Mouse (Mus musculus): ENCODE measurements around the gene Stard3nl. TPM values are rescaled to one million over a fixed set of nuclear protein-coding genes. Genes with fewer than 3 reads are reported as not detected.

Stard3nl gene
- total and polyA plus RNA-seq, 3 experiments = 2.3 to 17.0 (median 11.7) TPM

DNA sequence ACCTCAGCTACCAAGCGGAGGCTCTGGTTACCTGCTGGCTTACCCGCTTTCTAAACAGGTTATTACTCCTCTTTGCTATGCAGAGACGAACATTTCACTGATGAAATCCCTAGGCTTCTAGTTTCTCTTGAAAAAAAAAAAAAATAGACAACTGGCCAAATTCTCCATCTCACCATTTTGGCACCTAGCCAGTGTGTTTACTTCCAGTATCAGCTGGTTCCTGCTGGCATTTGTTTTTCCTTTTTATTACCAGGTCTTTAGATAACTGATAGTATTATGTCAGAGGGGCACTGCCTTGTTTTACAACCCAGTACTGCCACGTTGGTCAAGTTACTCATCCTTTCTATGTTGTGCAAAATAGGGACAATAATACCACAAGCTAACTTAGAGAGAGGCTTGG is 5.3 kb downstream of the Stard3nl start:
- DNase-seq (ENCODE audit: low spot score) (no peak), ATAC-seq (ENCODE audit: extremely low read depth, insufficient number of reproducible peaks, low FRiP score, poor library complexity, severe bottlenecking) (no peak)
- peaks cover 24% of the 10 kb centered on the region for H3K36me3 ChIP-seq (replicated peaks)
- peaks cover 9% of the 10 kb centered on the region for H3K4me1 ChIP-seq (ENCODE audit: insufficient read depth, low read depth, low read length)
- no peak overlapping the region for H3K4me3 ChIP-seq (ENCODE audit: low read depth, low read length)
- no peaks in the 10 kb centered on the region for H3K27me3 ChIP-seq (ENCODE audit: insufficient read depth, low read length)
- H3K9me3 ChIP-seq (replicated peaks) = no peaks in the 10 kb centered on the region
- TF ChIP-seq GATA1 (IDR thresholded peaks at IDR 0.05; ENCODE audit: borderline replicate concordance, low read length) = no peak
- TF ChIP-seq POLR2AphosphoS5 (IDR thresholded peaks at IDR 0.05; ENCODE audit: insufficient replicate concordance, low read depth, low read length) = no peak
- TF ChIP-seq GATA2 (IDR thresholded peaks at IDR 0.05; ENCODE audit: borderline replicate concordance, low read depth, low read length) = no peak

DNA sequence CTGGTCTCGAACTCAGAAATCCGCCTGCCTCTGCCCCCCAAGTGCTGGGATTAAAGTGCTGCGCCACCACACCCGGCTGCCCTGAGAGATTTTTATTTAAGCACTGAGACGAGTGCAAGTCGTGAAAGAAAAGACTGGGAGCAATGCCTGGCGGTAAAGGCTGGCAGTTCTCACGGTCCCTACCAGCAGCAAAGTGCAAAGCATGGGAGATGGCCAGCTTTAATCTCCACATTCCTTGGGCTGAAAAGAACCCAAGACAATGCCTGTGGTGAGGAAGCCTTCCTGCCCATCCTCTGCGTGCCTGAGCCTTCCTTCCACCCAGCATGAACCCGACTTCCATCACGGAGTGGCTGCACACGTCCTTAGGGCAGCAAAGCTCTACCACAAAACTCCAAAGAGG is 5.7 kb downstream of the Stard3nl start:
- no peaks in the 10 kb centered on the region for H3K9me3 ChIP-seq (replicated peaks)
- H3K36me3 ChIP-seq (replicated peaks) = peaks cover 24% of the 10 kb centered on the region
- H3K4me3 ChIP-seq (ENCODE audit: low read depth, low read length) = no peak overlapping the region
- TF ChIP-seq POLR2AphosphoS5 (IDR thresholded peaks at IDR 0.05; ENCODE audit: insufficient replicate concordance, low read depth, low read length) (no peak), CTCF (IDR thresholded peaks at IDR 0.05; ENCODE audit: low read depth, low read length) (no peak), TAL1 (conservative IDR thresholded peaks at IDR 0.05; ENCODE audit: low read depth, low read length) (no peak), GATA1 (IDR thresholded peaks at IDR 0.05; ENCODE audit: borderline replicate concordance, low read length) (no peak), GATA2 (IDR thresholded peaks at IDR 0.05; ENCODE audit: borderline replicate concordance, low read depth, low read length) (no peak)
- peaks cover 8% of the 10 kb centered on the region for H3K4me1 ChIP-seq (ENCODE audit: insufficient read depth, low read depth, low read length)
- DNase-seq (ENCODE audit: low spot score) (no peak), ATAC-seq (ENCODE audit: extremely low read depth, insufficient number of reproducible peaks, low FRiP score, poor library complexity, severe bottlenecking) (no peak)
- H3K27me3 ChIP-seq (ENCODE audit: insufficient read depth, low read length) = no peaks in the 10 kb centered on the region

DNA sequence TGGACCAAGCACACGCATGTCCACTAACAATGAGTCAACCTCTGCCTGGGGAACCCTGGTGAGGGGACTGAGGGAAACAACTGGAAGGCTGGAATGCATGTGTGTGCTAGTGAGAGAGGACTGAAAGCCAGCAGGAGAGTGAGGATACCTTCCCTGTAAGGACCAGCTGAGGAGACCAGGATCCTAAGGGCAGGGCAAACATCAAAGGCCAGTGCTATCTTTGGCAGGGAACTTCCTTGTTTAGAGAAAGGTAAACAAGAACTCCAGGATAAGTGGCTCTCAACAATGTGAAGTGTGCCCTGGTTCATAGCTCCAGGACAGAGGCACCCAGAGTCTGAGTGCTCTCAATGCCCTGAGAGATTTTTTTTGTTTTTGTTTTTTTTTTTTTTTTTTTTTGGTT is 6.2 kb downstream of the Stard3nl start:
- ATAC-seq (ENCODE audit: extremely low read depth, insufficient number of reproducible peaks, low FRiP score, poor library complexity, severe bottlenecking) (no peak), DNase-seq (ENCODE audit: low spot score) (no peak)
- Histone ChIP-seq H3K36me3 (replicated peaks) (peaks cover 24% of the 10 kb centered on the region), H3K9me3 (replicated peaks) (no peaks in the 10 kb centered on the region), H3K4me3 (ENCODE audit: low read depth, low read length) (no peak overlapping the region), H3K4me1 (ENCODE audit: insufficient read depth, low read depth, low read length) (peaks cover 4% of the 10 kb centered on the region), H3K27me3 (ENCODE audit: insufficient read depth, low read length) (no peaks in the 10 kb centered on the region)
- no peak for TF ChIP-seq GATA2 (IDR thresholded peaks at IDR 0.05; ENCODE audit: borderline replicate concordance, low read depth, low read length)
- TF ChIP-seq CTCF (IDR thresholded peaks at IDR 0.05; ENCODE audit: low read depth, low read length) = no peak

DNA sequence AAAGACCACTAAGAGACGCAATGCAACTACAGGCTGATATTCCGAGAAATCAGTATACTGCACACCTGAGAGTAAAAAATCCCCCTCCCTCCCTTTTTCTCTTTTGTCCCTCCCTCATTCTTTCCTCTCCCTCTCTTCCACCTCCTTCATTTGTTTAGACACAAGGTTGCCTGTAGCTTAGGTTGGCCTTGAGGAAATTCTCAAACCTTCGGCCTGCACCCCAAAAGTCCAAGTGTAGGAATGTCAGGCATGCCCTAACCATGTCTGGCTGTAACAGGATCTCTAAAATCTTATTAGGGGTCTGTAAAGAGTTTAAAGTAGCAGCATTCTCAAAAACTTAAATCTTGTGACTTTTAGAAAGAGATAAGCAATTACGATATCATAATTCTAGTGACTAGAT is 10.4 kb downstream of the Stard3nl start:
- H3K4me1 ChIP-seq (ENCODE audit: insufficient read depth, low read depth, low read length) = no peaks in the 10 kb centered on the region
- DNase-seq (ENCODE audit: low spot score) (no peak), ATAC-seq (ENCODE audit: extremely low read depth, insufficient number of reproducible peaks, low FRiP score, poor library complexity, severe bottlenecking) (no peak)
- H3K9me3 ChIP-seq (replicated peaks) = no peaks in the 10 kb centered on the region
- peaks cover 14% of the 10 kb centered on the region for H3K36me3 ChIP-seq (replicated peaks)
- TF ChIP-seq GATA2 (IDR thresholded peaks at IDR 0.05; ENCODE audit: borderline replicate concordance, low read depth, low read length) = no peak
- TF ChIP-seq POLR2AphosphoS5 (IDR thresholded peaks at IDR 0.05; ENCODE audit: insufficient replicate concordance, low read depth, low read length) = no peak
- no peak for TF ChIP-seq CTCF (IDR thresholded peaks at IDR 0.05; ENCODE audit: low read depth, low read length)
- no peak for TF ChIP-seq TAL1 (conservative IDR thresholded peaks at IDR 0.05; ENCODE audit: low read depth, low read length)
- TF ChIP-seq GATA1 (IDR thresholded peaks at IDR 0.05; ENCODE audit: borderline replicate concordance, low read length) = no peak
- H3K27me3 ChIP-seq (ENCODE audit: insufficient read depth, low read length) = no peaks in the 10 kb centered on the region
- H3K4me3 ChIP-seq (ENCODE audit: low read depth, low read length) = no peak overlapping the region

DNA sequence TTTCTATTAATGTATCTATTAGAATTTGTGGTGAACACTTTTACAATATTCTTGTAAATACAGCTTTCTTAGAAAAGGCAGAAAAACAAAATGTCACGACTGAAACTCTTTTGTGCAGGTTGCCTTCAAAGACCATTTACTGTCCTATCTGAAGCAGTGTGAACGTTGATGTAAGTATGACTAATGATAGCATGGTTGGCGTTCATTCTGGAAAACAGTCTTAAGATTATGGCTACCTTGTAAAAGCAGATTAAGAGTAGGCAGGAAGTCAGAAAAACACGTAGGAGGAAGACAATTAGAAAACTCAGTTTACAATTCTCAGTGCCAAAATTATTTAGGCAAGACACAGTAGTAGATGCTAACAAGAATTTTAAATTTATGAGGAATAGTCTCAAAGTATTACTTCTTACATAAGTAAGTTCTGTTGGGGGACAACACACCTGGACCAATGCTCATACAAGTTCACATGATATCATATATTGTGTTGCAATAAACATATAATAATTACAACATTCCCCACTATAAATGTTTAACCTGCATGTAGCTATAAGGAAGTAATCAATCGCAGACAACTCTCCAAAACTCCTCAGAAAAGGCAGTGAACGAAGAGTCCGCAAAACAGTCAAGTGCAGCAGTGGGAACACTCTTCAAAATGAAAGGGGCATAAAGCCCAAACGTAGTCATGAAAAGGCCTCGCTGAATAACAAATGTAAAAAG is 14.3 kb downstream of the Stard3nl start:
- no peak overlapping the region for H3K4me3 ChIP-seq (ENCODE audit: low read depth, low read length)
- no peaks in the 10 kb centered on the region for H3K9me3 ChIP-seq (replicated peaks)
- no peak for ATAC-seq (ENCODE audit: extremely low read depth, insufficient number of reproducible peaks, low FRiP score, poor library complexity, severe bottlenecking)
- H3K4me1 ChIP-seq (ENCODE audit: insufficient read depth, low read depth, low read length) = peaks cover 3% of the 10 kb centered on the region; the same call in 1 of the 2 replicates
- no peak for DNase-seq (ENCODE audit: low spot score)
- TF ChIP-seq GATA1 (IDR thresholded peaks at IDR 0.05; ENCODE audit: borderline replicate concordance, low read length) = no peak
- no peak for TF ChIP-seq GATA2 (IDR thresholded peaks at IDR 0.05; ENCODE audit: borderline replicate concordance, low read depth, low read length)
- no peak for TF ChIP-seq CTCF (IDR thresholded peaks at IDR 0.05; ENCODE audit: low read depth, low read length)
- TF ChIP-seq POLR2AphosphoS5 (IDR thresholded peaks at IDR 0.05; ENCODE audit: insufficient replicate concordance, low read depth, low read length) = no peak
- TF ChIP-seq TAL1 (conservative IDR thresholded peaks at IDR 0.05; ENCODE audit: low read depth, low read length) = no peak
- H3K36me3 ChIP-seq (replicated peaks) = peaks cover 12% of the 10 kb centered on the region
- H3K27me3 ChIP-seq (ENCODE audit: insufficient read depth, low read length) = no peaks in the 10 kb centered on the region

DNA sequence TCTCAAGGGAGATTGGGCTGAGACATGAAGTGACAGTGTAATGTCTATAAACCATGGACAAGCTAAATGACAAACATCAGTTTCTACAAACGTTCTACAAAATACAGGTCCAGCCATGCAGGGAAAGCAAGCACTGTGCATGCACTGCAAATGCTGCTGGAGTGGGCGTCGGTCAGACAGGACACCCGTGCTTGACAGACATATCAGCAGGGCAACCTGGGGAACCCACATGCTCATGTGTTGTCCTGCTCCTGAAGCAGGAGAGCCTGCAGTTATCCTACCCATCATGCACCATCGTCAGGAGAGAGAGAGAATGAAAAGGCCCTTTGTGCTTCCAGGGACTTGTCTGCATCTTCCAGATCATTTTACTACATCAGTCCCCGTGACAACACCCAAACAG is 16.3 kb downstream of the Stard3nl start:
- no peaks in the 10 kb centered on the region for H3K9me3 ChIP-seq (replicated peaks)
- DNase-seq (ENCODE audit: low spot score) = no peak
- H3K4me1 ChIP-seq (ENCODE audit: insufficient read depth, low read depth, low read length) = peaks cover 3% of the 10 kb centered on the region; the same call in 1 of the 2 replicates
- H3K36me3 ChIP-seq (replicated peaks) = peaks cover 13% of the 10 kb centered on the region
- no peaks in the 10 kb centered on the region for H3K27me3 ChIP-seq (ENCODE audit: insufficient read depth, low read length)
- TF ChIP-seq GATA1 (IDR thresholded peaks at IDR 0.05; ENCODE audit: borderline replicate concordance, low read length) = no peak
- TF ChIP-seq POLR2AphosphoS5 (IDR thresholded peaks at IDR 0.05; ENCODE audit: insufficient replicate concordance, low read depth, low read length) = no peak
- TF ChIP-seq CTCF (IDR thresholded peaks at IDR 0.05; ENCODE audit: low read depth, low read length) = no peak
- TF ChIP-seq GATA2 (IDR thresholded peaks at IDR 0.05; ENCODE audit: borderline replicate concordance, low read depth, low read length) = no peak
- TF ChIP-seq TAL1 (conservative IDR thresholded peaks at IDR 0.05; ENCODE audit: low read depth, low read length) = no peak
- no peak for ATAC-seq (ENCODE audit: extremely low read depth, insufficient number of reproducible peaks, low FRiP score, poor library complexity, severe bottlenecking)
- H3K4me3 ChIP-seq (ENCODE audit: low read depth, low read length) = no peak overlapping the region
